16 mouse cellular contexts compared by ENCODE assay signal in the genomic region with DNA sequence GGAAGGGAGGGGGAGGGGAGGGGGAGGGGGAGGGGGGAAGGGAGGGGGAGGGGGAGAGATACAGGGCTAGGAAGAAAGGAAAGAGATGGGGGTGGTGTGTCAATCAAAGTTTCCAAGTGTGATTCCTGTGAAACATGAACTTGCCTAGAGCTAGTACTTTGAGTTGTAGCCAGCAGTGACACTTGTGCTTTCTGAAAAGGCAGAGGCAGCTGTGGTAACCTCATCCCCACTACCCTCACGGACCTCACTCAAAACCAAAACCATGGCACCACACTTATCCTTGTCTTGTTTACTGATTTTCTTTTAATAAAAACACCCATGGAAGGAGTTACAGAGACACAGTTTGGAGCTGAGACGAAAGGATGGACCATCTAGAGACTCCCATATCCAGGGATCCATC.
"Had no signal": no experiment of that assay in that cellular context is flagged by ENCODE, and none has a peak within 500 bp of the region (broad histone marks: within the 10 kb centered on the region; RNA-seq: fewer than 3 reads in every experiment).

No protein-coding gene starts in this region.

- H3K4me2 ChIP-seq: neural tube, embryonic 13.5 days; neural tube, embryonic 15.5 days; stomach, embryonic 15.5 days had no signal

- H3K27me3 ChIP-seq: neural tube, embryonic 13.5 days; neural tube, embryonic 15.5 days; stomach, embryonic 15.5 days had no signal

- H3K36me3 ChIP-seq: neural tube, embryonic 13.5 days; neural tube, embryonic 15.5 days; stomach, embryonic 15.5 days had no signal

- H3K9me3 ChIP-seq: neural tube, embryonic 13.5 days; neural tube, embryonic 15.5 days; stomach, embryonic 15.5 days had no signal

- H3K4me3 ChIP-seq: neural tube, embryonic 13.5 days; neural tube, embryonic 15.5 days; stomach, embryonic 15.5 days had no signal

- H3K4me1 ChIP-seq: neural tube, embryonic 13.5 days; neural tube, embryonic 15.5 days; stomach, embryonic 15.5 days had no signal

- H3K27ac ChIP-seq: neural tube, embryonic 13.5 days; neural tube, embryonic 15.5 days; stomach, embryonic 15.5 days; stomach, postnatal 0 days had no signal

- DNase-seq: retina, postnatal 1 day; right cerebral cortex, adult 18-20 months; right cerebral cortex, postnatal 14 days; right cerebral cortex, postnatal 25 days; right cerebral cortex, postnatal 4 days; spleen, adult 18-20 months; thymus, adult 18-20 months; thymus, adult 2 months; thymus, postnatal 14 days; thymus, postnatal 25 days; thymus, postnatal 36 days; thymus, postnatal 4 days had no signal

- H3K9ac ChIP-seq: neural tube, embryonic 13.5 days; neural tube, embryonic 15.5 days; stomach, embryonic 15.5 days had no signal
